Mouse (Mus musculus) adrenal gland, postnatal 25 days (tissue): ENCODE data around the gene Ajuba. TPM values are rescaled to one million over a fixed set of nuclear protein-coding genes. Genes with fewer than 3 reads are reported as not detected.

ENCODE experiments used
- DNase-seq: peaks from one replicate; pipeline ENCODE4 v3.0.0; 2021; ENCODE audit warnings: mixed read lengths
- total RNA-seq: library from RNA; stranded (reverse); gene quantifications from 2 replicates; pipeline ENCODE4 v1.2.3, GENCODE M21; 2021

Ajuba gene
- total RNA-seq, 1 experiment from 2014 or later = 24.2 TPM

GRCm38 (mm10) chr14:54592319-54592934, 15.1 kb upstream of the Ajuba start:
- peak; percentile 63 for DNase-seq

- DNase-seq = no peak
Observed at GRCm38 (mm10) chr14:54591056-54591455, 13.7 kb upstream of the Ajuba start.

- peak; percentile 57 for DNase-seq
Observed at GRCm38 (mm10) chr14:54583681-54584338, 6.5 kb upstream of the Ajuba start.

- DNase-seq = no peak
Observed at GRCm38 (mm10) chr14:54582536-54582935, 5.2 kb upstream of the Ajuba start.

- DNase-seq = no peak
Observed at GRCm38 (mm10) chr14:54579638-54580037, 2.3 kb upstream of the Ajuba start.

GRCm38 (mm10) chr14:54578063-54578462, 705 bp upstream of the Ajuba start:
- no peak for DNase-seq

- peak; percentile 40 for DNase-seq
Observed at GRCm38 (mm10) chr14:54576241-54577088, 893 bp downstream of the Ajuba start.

- DNase-seq = peak; percentile 80
Observed at GRCm38 (mm10) chr14:54575631-54576030, 1.7 kb downstream of the Ajuba start.

- DNase-seq = no peak
Observed at GRCm38 (mm10) chr14:54575031-54575430, 2.3 kb downstream of the Ajuba start.

GRCm38 (mm10) chr14:54574253-54574652, 3.1 kb downstream of the Ajuba start:
- no peak for DNase-seq

- DNase-seq = peak; percentile 65
Observed at GRCm38 (mm10) chr14:54572790-54573736, 4.3 kb downstream of the Ajuba start.

- no peak for DNase-seq
Observed at GRCm38 (mm10) chr14:54572122-54572521, 5.2 kb downstream of the Ajuba start.

- DNase-seq = no peak
Observed at GRCm38 (mm10) chr14:54569451-54570392, 7.6 kb downstream of the Ajuba start.

GRCm38 (mm10) chr14:54568694-54569414, 8.5 kb downstream of the Ajuba start:
- DNase-seq = peak; percentile 69

GRCm38 (mm10) chr14:54560527-54561242, 16.7 kb downstream of the Ajuba start:
- DNase-seq = no peak

- DNase-seq = no peak
Observed at GRCm38 (mm10) chr14:54557330-54557729, 20.0 kb downstream of the Ajuba start.

- peak; percentile 87 for DNase-seq
Observed at GRCm38 (mm10) chr14:54553975-54554769, 23.2 kb downstream of the Ajuba start, which contains the start of gene Haus4. Gene Haus4 (minus strand): TSS chr14:54554616.

GRCm38 (mm10) chr14:54553454-54553974, 23.8 kb downstream of the Ajuba start:
- DNase-seq = no peak
